Mouse (Mus musculus) spleen, adult 2 months (tissue): ENCODE results near the gene Hjurp. TPM values are rescaled to one million over a fixed set of nuclear protein-coding genes. Genes with fewer than 3 reads are reported as not detected.

ENCODE experiments used
- DNase-seq, 2 experiments: peaks; one replicate each; pipeline versions ENCODE4 v3.0.0 to v3.0.0-alpha.2; 2012 to 2021; ENCODE audit warnings: low spot score in 2 of 2, low read depth in 1 of 2
- H3K27ac ChIP-seq: fragments of 200-500 bp; 2 replicates; pipeline ENCODE4 v1.5.1; 2012; ENCODE audit warnings: low read length, inconsistent platforms; ENCODE audit not compliant: insufficient read depth
- H3K27me3 ChIP-seq: fragments of 200-500 bp; 2 replicates; pipeline ENCODE4 v1.6.1; 2012; ENCODE audit warnings: mild to moderate bottlenecking, moderate library complexity, low read length, inconsistent platforms; ENCODE audit not compliant: control insufficient read depth, insufficient read depth
- H3K36me3 ChIP-seq: fragments of 200-500 bp; 2 replicates; pipeline ENCODE4 v1.6.1; 2012; ENCODE audit warnings: mild to moderate bottlenecking, low read length, inconsistent platforms; ENCODE audit not compliant: control insufficient read depth, insufficient read depth
- H3K4me1 ChIP-seq: fragments of 200-500 bp; 2 replicates; pipeline ENCODE4 v1.6.1; 2011; ENCODE audit warnings: inconsistent platforms; ENCODE audit not compliant: control insufficient read depth, insufficient read depth, insufficient read length
- H3K4me3 ChIP-seq: fragments of 200-500 bp; 2 replicates; pipeline ENCODE4 v1.5.1; 2011; ENCODE audit warnings: mild to moderate bottlenecking, inconsistent platforms; ENCODE audit not compliant: insufficient read depth, insufficient read length; ENCODE audit errors: extremely low read depth
- CTCF ChIP-seq: fragments of 200-500 bp; IDR thresholded peaks from 2 replicates; pipeline ENCODE4 v1.5.1; 2011; ENCODE audit warnings: mild to moderate bottlenecking, inconsistent platforms; ENCODE audit not compliant: insufficient read depth, insufficient read length, insufficient replicate concordance; ENCODE audit errors: extremely low read depth
- POLR2A ChIP-seq: fragments of 200-500 bp; IDR thresholded peaks from 2 replicates; pipeline ENCODE4 v1.6.1; 2011; ENCODE audit warnings: low read depth, low read length, inconsistent platforms
- WGBS: fragments of 180-500 bp; shearing (Covaris S2); methylation state at CpG from one replicate; pipeline ENCODE4 v1.1.7; 2018; 5-methylcytosine and 5-hydroxymethylcytosine counted together
- polyA plus RNA-seq: library from polyadenylated mRNA; depleted of rRNA; stranded (reverse); fragments of >200 nt; gene quantifications from 2 replicates; pipeline ENCODE4 v1.2.3, GENCODE M21; 2012; rRNA removed

The Hjurp gene
- polyA plus RNA-seq = 33.6 and 47.2 TPM in 2 replicates

DNA sequence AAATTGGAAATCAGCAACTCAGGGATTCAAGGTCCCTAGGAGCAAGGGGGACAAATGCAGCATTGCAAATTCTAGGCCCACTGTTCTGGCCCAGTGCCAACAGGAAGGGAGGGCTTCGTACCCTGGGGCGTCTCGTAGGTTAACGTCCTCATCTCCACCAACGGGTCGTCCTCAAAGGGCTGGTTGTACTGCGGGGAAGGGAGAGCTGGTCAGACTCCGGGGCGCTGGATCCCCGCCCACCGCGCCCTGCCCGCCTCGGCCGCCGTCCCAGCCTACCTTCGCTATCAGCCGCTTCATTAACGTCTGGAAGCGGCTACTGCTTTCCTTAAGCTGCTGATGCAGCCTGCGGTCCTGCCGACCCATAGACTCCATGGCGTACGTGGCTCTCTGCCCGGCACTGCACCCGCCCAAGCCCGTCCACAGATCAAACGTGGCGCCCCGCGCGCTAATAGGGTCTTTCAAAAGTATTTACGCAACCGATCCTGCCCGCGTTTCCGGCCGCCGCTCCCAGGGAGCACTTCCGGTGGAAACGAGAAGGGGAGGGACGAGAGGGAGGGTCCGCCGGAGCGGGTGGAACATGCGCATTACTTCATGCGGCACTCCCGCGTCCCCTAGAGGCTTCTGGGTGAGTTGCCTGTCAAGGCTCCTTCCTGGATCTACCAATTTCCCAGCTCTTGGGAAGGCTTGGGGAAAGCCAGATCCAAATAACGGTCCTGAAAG lies at the start of gene Hjurp, which contains the start of gene Trpm8:
TSS of gene Hjurp (minus strand) at position 536 of the 720 bp plus-strand sequence.
TSS of gene Trpm8 (plus strand) at position 564 of the 720 bp plus-strand sequence.
- WGBS = under 1% methylated on average over 50 of the region's 50 CpGs
- no peaks in the 10 kb centered on the region for H3K27me3 ChIP-seq
- peaks cover 7% of the 10 kb centered on the region; the same call in 1 of the 2 replicates for H3K4me1 ChIP-seq
- peak within 1 kb of the TSS; percentile 38 for H3K27ac ChIP-seq
- TF ChIP-seq CTCF (no peak), POLR2A (no peak)
- peaks cover 8% of the 10 kb centered on the region; the same call in 1 of the 2 replicates for H3K36me3 ChIP-seq
- DNase-seq = peak; percentile 95 to 100
- H3K4me3 ChIP-seq = peak within 1 kb of the TSS; percentile 57

- TF ChIP-seq POLR2A (no peak), CTCF (no peak)
- DNase-seq = no peak
- Histone ChIP-seq H3K4me3 (no peak overlapping the region), H3K36me3 (no peaks in the 10 kb centered on the region), H3K27me3 (no peaks in the 10 kb centered on the region), H3K4me1 (no peaks in the 10 kb centered on the region), H3K27ac (no peak overlapping the region)
- WGBS = 78% methylated on average over 3 of the region's 3 CpGs
These were observed 45.7 kb upstream of the Hjurp start for GRCm38 (mm10) chr1:88323101-88323500.

DNA sequence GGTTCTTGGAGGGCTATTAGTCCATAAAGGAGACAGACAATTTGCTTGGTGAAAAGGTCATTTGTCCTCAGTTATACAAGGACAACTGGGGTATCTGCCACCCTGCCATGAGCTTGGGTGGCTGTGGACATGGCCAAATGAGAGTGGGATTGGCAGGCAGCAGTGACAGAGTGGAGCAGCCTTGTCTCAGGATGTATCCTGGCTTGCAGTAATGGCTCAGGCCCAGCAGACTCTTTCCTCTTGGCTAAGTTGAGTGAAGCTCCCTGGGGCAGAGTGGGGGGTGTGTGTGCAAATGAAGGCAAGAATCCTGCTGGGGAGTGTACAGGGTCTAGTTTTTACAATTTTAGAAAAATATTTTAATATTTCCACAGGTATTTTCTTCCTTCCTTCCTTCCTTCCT lies 44.7 kb upstream of the Hjurp start:
- DNase-seq = no peak
- no peaks in the 10 kb centered on the region for H3K36me3 ChIP-seq
- no peaks in the 10 kb centered on the region for H3K27me3 ChIP-seq
- no peaks in the 10 kb centered on the region for H3K4me1 ChIP-seq
- H3K27ac ChIP-seq = no peak overlapping the region
- TF ChIP-seq CTCF (no peak), POLR2A (no peak)
- no peak overlapping the region for H3K4me3 ChIP-seq

- no peaks in the 10 kb centered on the region for H3K4me1 ChIP-seq
- no peak overlapping the region for H3K4me3 ChIP-seq
- TF ChIP-seq POLR2A = no peak
- no peak for TF ChIP-seq CTCF
- no peaks in the 10 kb centered on the region for H3K27me3 ChIP-seq
- DNase-seq = no peak
- no peaks in the 10 kb centered on the region for H3K36me3 ChIP-seq
- H3K27ac ChIP-seq = no peak overlapping the region
- 76% methylated on average over 7 of the region's 7 CpGs for WGBS
These were observed 43.5 kb upstream of the Hjurp start for GRCm38 (mm10) chr1:88320821-88321395.

- no peak overlapping the region for H3K4me3 ChIP-seq
- H3K27me3 ChIP-seq = no peaks in the 10 kb centered on the region
- no peaks in the 10 kb centered on the region for H3K4me1 ChIP-seq
- no peak overlapping the region for H3K27ac ChIP-seq
- no peaks in the 10 kb centered on the region for H3K36me3 ChIP-seq
- WGBS = 72% methylated on average over 6 of the region's 6 CpGs
- no peak for TF ChIP-seq POLR2A
- peak; percentile 32; the same call in 1 of the 2 replicates for TF ChIP-seq CTCF
- DNase-seq = peak in 1 of 2 experiments; percentile 46
These were observed 41.2 kb upstream of the Hjurp start for GRCm38 (mm10) chr1:88318531-88319060.

GRCm38 (mm10) chr1:88317279-88317678 lies 39.8 kb upstream of the Hjurp start:
- no peak overlapping the region for H3K4me3 ChIP-seq
- H3K27me3 ChIP-seq = no peaks in the 10 kb centered on the region
- WGBS = 81% methylated on average over 1 of the region's 1 CpGs
- DNase-seq = no peak
- H3K4me1 ChIP-seq = no peaks in the 10 kb centered on the region
- H3K36me3 ChIP-seq = no peaks in the 10 kb centered on the region
- TF ChIP-seq POLR2A (no peak), CTCF (no peak)
- no peak overlapping the region for H3K27ac ChIP-seq
